Mouse (Mus musculus) neural tube, embryonic 15.5 days (tissue): ENCODE data around the gene Echs1. TPM values are rescaled to one million over a fixed set of nuclear protein-coding genes. Genes with fewer than 3 reads are reported as not detected.

ENCODE experiments used
- ATAC-seq: fragments of 200-750 bp; cut with Nextera tagmentation; 2 replicates; pipeline ENCODE4 v1.8.0; 2017; ENCODE audit warnings: mild to moderate bottlenecking, moderate TSS enrichment, moderate library complexity; ENCODE audit not compliant: low FRiP score
- H3K27ac ChIP-seq: fragments of 300-500 bp; sonication (generic); replicated peaks from 2 replicates; pipeline ENCODE4 v1.5.1; 2015; ENCODE audit warnings: mild to moderate bottlenecking, inconsistent platforms
- H3K27me3 ChIP-seq: fragments of 300-500 bp; sonication (generic); replicated peaks from 2 replicates; pipeline ENCODE4 v1.6.1; 2015; ENCODE audit warnings: inconsistent platforms
- H3K36me3 ChIP-seq: fragments of 300-500 bp; sonication (generic); 2 replicates; pipeline ENCODE4 v1.6.1; 2015; ENCODE audit warnings: inconsistent platforms
- H3K4me1 ChIP-seq: fragments of 300-500 bp; sonication (generic); 2 replicates; pipeline ENCODE4 v1.6.1; 2015; ENCODE audit warnings: inconsistent platforms
- H3K4me2 ChIP-seq: fragments of 300-500 bp; sonication (generic); 2 replicates; pipeline ENCODE4 v1.6.1; 2015; ENCODE audit warnings: inconsistent platforms, mild to moderate bottlenecking, moderate library complexity
- H3K4me3 ChIP-seq: fragments of 300-500 bp; sonication (generic); replicated peaks from 2 replicates; pipeline ENCODE4 v1.5.1; 2015; ENCODE audit warnings: mild to moderate bottlenecking, inconsistent platforms
- H3K9ac ChIP-seq: fragments of 300-500 bp; sonication (generic); replicated peaks from 2 replicates; pipeline ENCODE4 v1.6.1; 2015; ENCODE audit warnings: mild to moderate bottlenecking, inconsistent platforms
- H3K9me3 ChIP-seq: fragments of 300-500 bp; sonication (generic); replicated peaks from 2 replicates; pipeline ENCODE4 v1.6.1; 2016; ENCODE audit warnings: inconsistent platforms
- WGBS: fragments of 180-500 bp; shearing (Covaris S2); methylation state at CpG from one replicate; pipeline ENCODE4 v1.1.7; 2015; ENCODE audit warnings: mixed read lengths; 5-methylcytosine and 5-hydroxymethylcytosine counted together
- polyA plus RNA-seq: library from polyadenylated mRNA; unstranded; fragments of >200 nt; fragmentation: Nextera tagmentation; extraction: Ambion mirVana; gene quantifications from 2 replicates; pipeline ENCODE4 v1.2.1, GENCODE M21; 2015

The Echs1 gene
- polyA plus RNA-seq, 1 experiment from 2014 or later: 116 TPM

GRCm38 (mm10) chr7:140115583-140116328, 520 bp downstream of the Echs1 start, which contains the start of gene Paox:
Gene Paox, plus strand, starts transcription at chr7:140115799.
- H3K4me2 ChIP-seq: peak within 1 kb of the TSS; percentile 90
- no peaks in the 10 kb centered on the region for H3K27me3 ChIP-seq
- H3K4me1 ChIP-seq: peaks cover 21% of the 10 kb centered on the region
- H3K27ac ChIP-seq: peak within 1 kb of the TSS; percentile 89
- peak within 1 kb of the TSS; percentile 78 for H3K4me3 ChIP-seq
- H3K9me3 ChIP-seq: no peaks in the 10 kb centered on the region
- 2% methylated on average over 23 of the region's 23 CpGs for WGBS
- peak; percentile 77 for ATAC-seq
- H3K36me3 ChIP-seq: peaks cover 20% of the 10 kb centered on the region
- peak within 1 kb of the TSS; percentile 86 for H3K9ac ChIP-seq

GRCm38 (mm10) chr7:140111943-140112342, 4.3 kb downstream of the Echs1 start:
- no peak overlapping the region for H3K4me2 ChIP-seq
- ATAC-seq: no peak
- peaks cover 16% of the 10 kb centered on the region for H3K4me1 ChIP-seq
- H3K27ac ChIP-seq: no peak overlapping the region
- 64% methylated on average over 3 of the region's 3 CpGs for WGBS
- no peak overlapping the region for H3K9ac ChIP-seq
- no peaks in the 10 kb centered on the region for H3K27me3 ChIP-seq
- H3K9me3 ChIP-seq: no peaks in the 10 kb centered on the region
- no peak overlapping the region for H3K4me3 ChIP-seq
- H3K36me3 ChIP-seq: peaks cover 57% of the 10 kb centered on the region

- no peaks in the 10 kb centered on the region for H3K27me3 ChIP-seq
- H3K4me2 ChIP-seq: no peak overlapping the region
- H3K27ac ChIP-seq: no peak overlapping the region
- no peak for ATAC-seq
- H3K36me3 ChIP-seq: peaks cover 37% of the 10 kb centered on the region
- no peak overlapping the region for H3K9ac ChIP-seq
- no peaks in the 10 kb centered on the region for H3K9me3 ChIP-seq
- H3K4me3 ChIP-seq: no peak overlapping the region
- peaks cover 14% of the 10 kb centered on the region for H3K4me1 ChIP-seq
- 81% methylated on average over 4 of the region's 4 CpGs for WGBS
These were observed 12.3 kb downstream of the Echs1 start for GRCm38 (mm10) chr7:140104009-140104408.

GRCm38 (mm10) chr7:140101993-140102860, 14.0 kb downstream of the Echs1 start, which contains the start of gene Fuom:
Gene Fuom, minus strand, starts transcription at chr7:140102441.
- peak within 1 kb of the TSS; percentile 56 for H3K9ac ChIP-seq
- 1% methylated on average over 30 of the region's 30 CpGs for WGBS
- peak within 1 kb of the TSS; percentile 44 for H3K4me3 ChIP-seq
- H3K4me2 ChIP-seq: peak within 1 kb of the TSS; percentile 67
- H3K4me1 ChIP-seq: peaks cover 14% of the 10 kb centered on the region
- ATAC-seq: peak; percentile 93
- no peaks in the 10 kb centered on the region for H3K27me3 ChIP-seq
- peak within 1 kb of the TSS; percentile 75 for H3K27ac ChIP-seq
- H3K36me3 ChIP-seq: peaks cover 20% of the 10 kb centered on the region
- H3K9me3 ChIP-seq: no peaks in the 10 kb centered on the region

GRCm38 (mm10) chr7:140101498-140101897, 14.8 kb downstream of the Echs1 start:
- peak overlapping the region; percentile 56 for H3K9ac ChIP-seq
- H3K27me3 ChIP-seq: no peaks in the 10 kb centered on the region
- peak; percentile 48 for ATAC-seq
- no peak overlapping the region for H3K27ac ChIP-seq
- H3K36me3 ChIP-seq: peaks cover 15% of the 10 kb centered on the region
- peak overlapping the region; percentile 44 for H3K4me3 ChIP-seq
- H3K9me3 ChIP-seq: no peaks in the 10 kb centered on the region
- 80% methylated on average over 10 of the region's 10 CpGs for WGBS
- peak overlapping the region; percentile 67 for H3K4me2 ChIP-seq
- peaks cover 14% of the 10 kb centered on the region for H3K4me1 ChIP-seq

GRCm38 (mm10) chr7:140098466-140098865, 17.8 kb downstream of the Echs1 start:
- no peak for ATAC-seq
- Histone ChIP-seq H3K4me3 (no peak overlapping the region), H3K4me1 (peaks cover 14% of the 10 kb centered on the region), H3K27ac (no peak overlapping the region), H3K9me3 (no peaks in the 10 kb centered on the region), H3K9ac (no peak overlapping the region), H3K4me2 (no peak overlapping the region), H3K27me3 (no peaks in the 10 kb centered on the region), H3K36me3 (peaks cover 2% of the 10 kb centered on the region)
- 93% methylated on average over 1 of the region's 1 CpGs for WGBS

- Histone ChIP-seq H3K9ac (no peak overlapping the region), H3K27ac (no peak overlapping the region), H3K4me2 (no peak overlapping the region), H3K4me3 (no peak overlapping the region), H3K36me3 (peaks cover 2% of the 10 kb centered on the region), H3K4me1 (peaks cover 3% of the 10 kb centered on the region), H3K27me3 (no peaks in the 10 kb centered on the region), H3K9me3 (no peaks in the 10 kb centered on the region)
- no peak for ATAC-seq
These were observed 20.2 kb downstream of the Echs1 start for GRCm38 (mm10) chr7:140096055-140096454.

GRCm38 (mm10) chr7:140095556-140095955, 20.7 kb downstream of the Echs1 start:
- H3K36me3 ChIP-seq: peaks cover 2% of the 10 kb centered on the region
- no peaks in the 10 kb centered on the region for H3K9me3 ChIP-seq
- no peak overlapping the region for H3K27ac ChIP-seq
- no peak overlapping the region for H3K4me3 ChIP-seq
- 46% methylated on average over 1 of the region's 1 CpGs for WGBS
- no peak for ATAC-seq
- H3K4me1 ChIP-seq: no peaks in the 10 kb centered on the region
- no peaks in the 10 kb centered on the region for H3K27me3 ChIP-seq
- H3K9ac ChIP-seq: no peak overlapping the region
- no peak overlapping the region for H3K4me2 ChIP-seq

GRCm38 (mm10) chr7:140094954-140095353, 21.3 kb downstream of the Echs1 start:
- Histone ChIP-seq H3K4me3 (no peak overlapping the region), H3K27ac (no peak overlapping the region), H3K36me3 (peaks cover 2% of the 10 kb centered on the region), H3K27me3 (no peaks in the 10 kb centered on the region), H3K4me1 (no peaks in the 10 kb centered on the region), H3K4me2 (no peak overlapping the region), H3K9me3 (no peaks in the 10 kb centered on the region), H3K9ac (no peak overlapping the region)
- 73% methylated on average over 5 of the region's 5 CpGs for WGBS
- ATAC-seq: no peak

GRCm38 (mm10) chr7:140092924-140093528, 23.2 kb downstream of the Echs1 start, which contains the start of gene Prap1:
Gene Prap1, plus strand, starts transcription at chr7:140093395.
- no peak within 1 kb of the TSS for H3K27ac ChIP-seq
- H3K9me3 ChIP-seq: no peaks in the 10 kb centered on the region
- H3K4me1 ChIP-seq: no peaks in the 10 kb centered on the region
- H3K9ac ChIP-seq: no peak within 1 kb of the TSS
- ATAC-seq: no peak
- no peaks in the 10 kb centered on the region for H3K27me3 ChIP-seq
- H3K4me2 ChIP-seq: no peak within 1 kb of the TSS
- H3K4me3 ChIP-seq: no peak within 1 kb of the TSS
- 64% methylated on average over 5 of the region's 5 CpGs for WGBS
- no peaks in the 10 kb centered on the region; the same call in 1 of the 2 replicates for H3K36me3 ChIP-seq

GRCm38 (mm10) chr7:140090601-140091000, 25.7 kb downstream of the Echs1 start:
- Histone ChIP-seq H3K9me3 (no peaks in the 10 kb centered on the region), H3K4me1 (no peaks in the 10 kb centered on the region), H3K4me3 (no peak overlapping the region), H3K4me2 (no peak overlapping the region), H3K27me3 (no peaks in the 10 kb centered on the region), H3K36me3 (no peaks in the 10 kb centered on the region), H3K27ac (no peak overlapping the region), H3K9ac (no peak overlapping the region)
- no peak for ATAC-seq
- WGBS: 84% methylated on average over 10 of the region's 10 CpGs
